Mouse (Mus musculus): ENCODE data around the gene Gm10837.

DNA sequence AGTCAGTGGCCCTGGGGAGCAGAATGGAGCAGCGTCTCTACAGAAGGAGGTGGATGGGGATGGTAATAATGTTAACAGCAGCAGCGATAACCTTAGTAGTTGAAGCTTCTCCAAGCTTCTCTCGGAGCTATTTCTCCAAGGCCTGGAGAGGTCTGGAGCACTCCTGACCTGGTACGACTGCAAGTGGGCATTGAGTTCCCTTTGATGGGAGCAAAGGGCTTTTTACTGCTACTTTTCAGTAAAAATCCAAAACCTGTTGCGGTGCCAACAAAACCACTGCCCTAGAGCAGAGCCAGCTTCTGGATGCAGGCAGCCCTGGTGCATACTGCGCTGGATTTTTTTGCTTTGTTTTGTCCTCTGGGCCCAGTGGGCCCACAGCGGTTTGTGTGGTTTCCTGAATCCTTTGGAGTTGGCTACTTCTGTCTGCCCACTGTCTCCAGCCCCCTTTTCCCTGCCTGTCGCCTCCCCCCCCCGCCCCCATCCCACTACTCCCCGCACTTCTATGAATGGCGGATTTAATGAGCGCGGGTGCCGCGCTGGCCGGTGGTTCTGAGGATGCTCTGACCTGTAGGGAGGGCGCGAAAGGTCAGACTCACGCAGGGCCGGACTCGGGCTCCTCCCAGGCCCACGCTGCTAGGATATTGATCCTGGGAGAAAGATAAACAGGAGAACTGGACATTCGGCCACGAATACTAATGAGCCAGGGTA is 5.4 kb upstream of the Gm10837 start:
- TF ChIP-seq EP300 (optimal IDR thresholded peaks at IDR 0.05) (no peak), CTCF (IDR thresholded peaks at IDR 0.05; ENCODE audit: low read depth) (no peak)
